ENCODE assay signal across 20 mouse cellular contexts in genomic region chr15:27518026-27518425, GRCm38 (mm10). TPM values are rescaled to one million over a fixed set of nuclear protein-coding genes. Genes with fewer than 3 reads are reported as not detected.
DNase-seq lines count a peak whose midpoint lies in the region; ATAC-seq and TF ChIP-seq lines count a peak whose summit lies in the region.
"Had no signal": no experiment of that assay in that cellular context is flagged by ENCODE, and none has a peak within 500 bp of the region (broad histone marks: within the 10 kb centered on the region; RNA-seq: fewer than 3 reads in every experiment).

No protein-coding gene starts in this region.

- intact Hi-C loops in heart, postnatal 14 days (cut with DNase I) = no loop called here

- no peaks in the 10 kb centered on the region for H3K36me3 ChIP-seq in stomach, postnatal 0 days (ENCODE audit: control insufficient read depth, insufficient read depth, low read length)
- H3K36me3 ChIP-seq in kidney, adult 2 months (ENCODE audit: control insufficient read depth, insufficient read depth, low read length) = no peaks in the 10 kb centered on the region
- H3K36me3 ChIP-seq: forebrain, embryonic 15.5 days; neural tube, embryonic 15.5 days had no signal

- no peak overlapping the region for H3K4me2 ChIP-seq in stomach, postnatal 0 days (replicated peaks; ENCODE audit: low read depth)
- H3K4me2 ChIP-seq: forebrain, embryonic 15.5 days; heart, embryonic 13.5 days; hindbrain, embryonic 13.5 days; liver, embryonic 11.5 days; midbrain, embryonic 11.5 days; neural tube, embryonic 15.5 days had no signal

- no peaks in the 10 kb centered on the region for H3K27me3 ChIP-seq in stomach, postnatal 0 days (ENCODE audit: control insufficient read depth, insufficient read depth, low read length)
- H3K27me3 ChIP-seq in kidney, adult 2 months (replicated peaks; ENCODE audit: control insufficient read depth, insufficient read depth, low read length) = no peaks in the 10 kb centered on the region
- H3K27me3 ChIP-seq: forebrain, embryonic 15.5 days; heart, embryonic 13.5 days; hindbrain, embryonic 13.5 days; neural tube, embryonic 15.5 days had no signal

- 0 out of 2 replicates have a peak overlapping the region, but pooled peaks have one; percentile 7 for H3K4me3 ChIP-seq in bone marrow macrophage, adult 2 months (ENCODE audit: insufficient read depth, low read length)
- no peak overlapping the region for H3K4me3 ChIP-seq in stomach, postnatal 0 days (ENCODE audit: low read depth, low read length)
- no peak overlapping the region for H3K4me3 ChIP-seq in kidney, adult 2 months (ENCODE audit: insufficient read depth, low read depth, low read length)
- H3K4me3 ChIP-seq: forebrain, embryonic 15.5 days; heart, embryonic 13.5 days; hindbrain, embryonic 13.5 days; neural tube, embryonic 15.5 days had no signal

- WGBS in stomach, postnatal 0 days = 77% methylated on average over 8 of the region's 8 CpGs
- 71% methylated on average over 8 of the region's 8 CpGs for WGBS in kidney, adult 2 months

- H3K27ac ChIP-seq in bone marrow macrophage, adult 2 months (ENCODE audit: insufficient read depth, low read depth, low read length) = peak overlapping the region; percentile 24
- H3K27ac ChIP-seq in stomach, postnatal 0 days (replicated peaks) = no peak overlapping the region
- H3K27ac ChIP-seq in kidney, adult 2 months (ENCODE audit: insufficient read depth, low read depth, low read length) = no peak overlapping the region
- H3K27ac ChIP-seq: forebrain, embryonic 15.5 days; heart, embryonic 13.5 days; hindbrain, embryonic 13.5 days; neural tube, embryonic 15.5 days had no signal

- peaks cover 49% of the 10 kb centered on the region for H3K4me1 ChIP-seq in bone marrow macrophage, adult 2 months (ENCODE audit: control insufficient read depth, insufficient read depth, low read length)
- H3K4me1 ChIP-seq in stomach, postnatal 0 days (replicated peaks; ENCODE audit: control insufficient read depth, insufficient read depth) = no peaks in the 10 kb centered on the region
- H3K4me1 ChIP-seq in kidney, adult 2 months (ENCODE audit: control insufficient read depth, insufficient read depth, low read length) = no peaks in the 10 kb centered on the region

- ATAC-seq in megakaryocyte progenitor cell, adult 5-6 weeks (replicated peaks; ENCODE audit: poor library complexity) = peak; percentile 68
- ATAC-seq in stomach, postnatal 0 days (ENCODE audit: low FRiP score, low TSS enrichment) = no peak
- ATAC-seq: forebrain, embryonic 15.5 days had no signal

- no peak for TF ChIP-seq EP300 in stomach, postnatal 0 days (optimal IDR thresholded peaks at IDR 0.05)

- no peak overlapping the region for H3K9ac ChIP-seq in stomach, postnatal 0 days (ENCODE audit: low read length)
- H3K9ac ChIP-seq: forebrain, embryonic 15.5 days; heart, embryonic 13.5 days; hindbrain, embryonic 13.5 days; neural tube, embryonic 15.5 days had no signal

- DNase-seq in heart, adult 11 months = peak; percentile 93
- DNase-seq in heart, postnatal 14 days = no peak
- DNase-seq in 416B (ENCODE audit: low read depth) = peak; percentile 94
- DNase-seq in stomach, postnatal 0 days (ENCODE audit: low spot score) = no peak
- no peak for DNase-seq in kidney, adult 2 months
- no peak for DNase-seq in spleen, adult 18-20 months
- DNase-seq: B cell, adult 2 months; cerebellum, adult 11-12 months; embryo, embryonic 11 days; gastrocnemius, postnatal 25 days; kidney, adult 18-20 months; right cerebral cortex, adult 18-20 months had no signal

- no peak for TF ChIP-seq CTCF in bone marrow macrophage, adult 2 months (IDR thresholded peaks at IDR 0.05; ENCODE audit: low read depth, low read length)
- TF ChIP-seq CTCF in stomach, postnatal 0 days (IDR thresholded peaks at IDR 0.05; ENCODE audit: low read depth) = no peak
- no peak for TF ChIP-seq CTCF in kidney, adult 2 months (conservative IDR thresholded peaks at IDR 0.05; ENCODE audit: insufficient read depth, insufficient read length, low read depth, low read length)

- TF ChIP-seq POLR2A in bone marrow macrophage, adult 2 months (IDR thresholded peaks at IDR 0.05; ENCODE audit: borderline replicate concordance, low read depth, low read length) = no peak
- no peak for TF ChIP-seq POLR2A in kidney, adult 2 months (IDR thresholded peaks at IDR 0.05; ENCODE audit: low read depth, low read length)

- no peaks in the 10 kb centered on the region for H3K9me3 ChIP-seq in stomach, postnatal 0 days (ENCODE audit: control insufficient read depth, low read length)
- H3K9me3 ChIP-seq: forebrain, embryonic 15.5 days; heart, embryonic 13.5 days; hindbrain, embryonic 13.5 days; neural tube, embryonic 15.5 days had no signal

RNA-seq across cellular contexts. Expression of gene Ank, which starts 51.5 kb away (rescaled TPM):
- total RNA-seq in heart, postnatal 14 days (2021) = 100 to 1,000 TPM; 176 to 186 TPM
- 65.5 and 72.9 TPM in 2 replicates for polyA plus RNA-seq in bone marrow macrophage, adult 2 months (2012; ENCODE audit: insufficient read depth, insufficient read length, missing spikeins)
- 23.2 and 24.7 TPM in 2 replicates for total RNA-seq in megakaryocyte progenitor cell, adult 5-6 weeks (2015)
- total RNA-seq in megakaryocyte progenitor cell, adult 5-6 weeks (2017) = 9.7 and 10.3 TPM in 2 replicates
- polyA plus RNA-seq in stomach, postnatal 0 days (2015; fragmentation: Nextera tagmentation; extraction: Ambion mirVana) = 16.2 and 20.3 TPM in 2 replicates
- 17.4 and 18.6 TPM in 2 replicates for polyA plus RNA-seq in kidney, adult 2 months (2012; rRNA removed)

Comparison
In these comparisons a context has a peak if more than half of its experiments do, and no peak if none do; other contexts are left out.
1. DNase-seq: peak in heart, adult 11 months (single experiment) and 416B (single experiment); none in heart, postnatal 14 days (0 of 2), stomach, postnatal 0 days (single experiment), kidney, adult 2 months (single experiment) and spleen, adult 18-20 months (0 of 2).